Mouse (Mus musculus): ENCODE measurements around the gene Mfsd11.

DNA sequence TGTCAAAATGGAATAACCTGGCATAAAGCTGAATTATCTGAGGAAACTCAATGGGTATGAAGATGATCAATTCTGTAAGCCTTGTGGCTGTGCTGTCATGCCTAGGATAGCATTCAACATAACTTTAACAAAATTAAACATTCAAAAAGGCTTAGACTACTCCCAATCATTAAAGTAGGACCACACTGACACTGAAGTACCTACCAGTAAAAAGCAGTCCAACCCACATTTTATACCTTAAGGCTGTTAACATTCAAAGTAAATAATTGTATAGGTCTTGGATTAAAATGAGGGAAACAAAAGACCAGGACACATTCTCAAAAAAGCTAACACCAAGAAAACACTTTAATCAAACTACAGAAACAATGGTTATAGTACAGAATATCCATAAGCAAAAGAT is 2.7 kb upstream of the Mfsd11 start:
- TF ChIP-seq POLR2A (IDR thresholded peaks at IDR 0.05; ENCODE audit: borderline replicate concordance, extremely low read depth, insufficient read depth, insufficient read length, poor library complexity, severe bottlenecking): no peak
- no peak for TF ChIP-seq CTCF (IDR thresholded peaks at IDR 0.05; ENCODE audit: borderline replicate concordance, extremely low read depth, insufficient read depth, insufficient read length)
